Mouse (Mus musculus) heart, postnatal 0 days (tissue): ENCODE data around the gene Pptc7.

Experiments used
- CTCF ChIP-seq: IDR thresholded peaks from 2 replicates; pipeline ENCODE4 v1.5.1; 2016; ENCODE audit warnings: antibody characterized with exemption, control low read depth, low read depth
- EP300 ChIP-seq: IDR thresholded peaks from 2 replicates; pipeline ENCODE4 v1.6.1; 2016; ENCODE audit warnings: antibody characterized with exemption, low read depth

DNA sequence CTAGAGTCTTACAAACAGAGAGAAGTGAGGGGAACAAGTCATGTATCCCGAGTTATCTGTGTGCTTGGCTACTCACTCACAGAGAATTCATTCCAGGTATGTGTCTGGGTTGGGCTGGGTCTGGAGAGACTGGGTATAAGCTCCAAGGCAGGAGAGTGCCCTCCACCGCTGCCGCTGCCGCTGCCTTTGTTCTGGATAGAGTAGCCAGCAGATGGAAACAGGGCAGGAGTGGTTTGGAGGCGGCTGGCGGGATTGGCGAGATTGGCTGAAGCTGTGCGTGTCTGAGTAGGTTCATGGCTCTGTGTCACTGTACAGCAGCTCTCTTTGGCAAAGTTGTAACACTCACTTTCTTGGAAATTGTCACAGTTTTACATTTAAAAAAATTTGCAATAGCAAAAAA lies 39.4 kb downstream of the Pptc7 start:
- TF ChIP-seq EP300: no peak
- TF ChIP-seq CTCF: no peak
